Mouse (Mus musculus) activated CD4-positive, CD25-positive, alpha-beta regulatory T cell, adult 4 months (primary cell): Measurements from ENCODE around the gene Inpp5f. TPM values are rescaled to one million over a fixed set of nuclear protein-coding genes. Genes with fewer than 3 reads are reported as not detected.
"Not testable (repeated sequence)": the region's sequence is repeated elsewhere in the genome, so short reads cannot be mapped to it uniquely, and the experiment has no call there.

ENCODE experiments used
- ATAC-seq: one replicate; pipeline ENCODE4 v1.8.0; 2017
- polyA plus RNA-seq, 2 experiments: library from polyadenylated mRNA; unstranded; fragments of 100-300 nt; shearing (Covaris generic); gene quantifications; one replicate each; pipeline ENCODE4 v1.2.1; 2017

Inpp5f gene
- 10 to 100 TPM; 46.7 to 50.3 TPM for polyA plus RNA-seq

DNA sequence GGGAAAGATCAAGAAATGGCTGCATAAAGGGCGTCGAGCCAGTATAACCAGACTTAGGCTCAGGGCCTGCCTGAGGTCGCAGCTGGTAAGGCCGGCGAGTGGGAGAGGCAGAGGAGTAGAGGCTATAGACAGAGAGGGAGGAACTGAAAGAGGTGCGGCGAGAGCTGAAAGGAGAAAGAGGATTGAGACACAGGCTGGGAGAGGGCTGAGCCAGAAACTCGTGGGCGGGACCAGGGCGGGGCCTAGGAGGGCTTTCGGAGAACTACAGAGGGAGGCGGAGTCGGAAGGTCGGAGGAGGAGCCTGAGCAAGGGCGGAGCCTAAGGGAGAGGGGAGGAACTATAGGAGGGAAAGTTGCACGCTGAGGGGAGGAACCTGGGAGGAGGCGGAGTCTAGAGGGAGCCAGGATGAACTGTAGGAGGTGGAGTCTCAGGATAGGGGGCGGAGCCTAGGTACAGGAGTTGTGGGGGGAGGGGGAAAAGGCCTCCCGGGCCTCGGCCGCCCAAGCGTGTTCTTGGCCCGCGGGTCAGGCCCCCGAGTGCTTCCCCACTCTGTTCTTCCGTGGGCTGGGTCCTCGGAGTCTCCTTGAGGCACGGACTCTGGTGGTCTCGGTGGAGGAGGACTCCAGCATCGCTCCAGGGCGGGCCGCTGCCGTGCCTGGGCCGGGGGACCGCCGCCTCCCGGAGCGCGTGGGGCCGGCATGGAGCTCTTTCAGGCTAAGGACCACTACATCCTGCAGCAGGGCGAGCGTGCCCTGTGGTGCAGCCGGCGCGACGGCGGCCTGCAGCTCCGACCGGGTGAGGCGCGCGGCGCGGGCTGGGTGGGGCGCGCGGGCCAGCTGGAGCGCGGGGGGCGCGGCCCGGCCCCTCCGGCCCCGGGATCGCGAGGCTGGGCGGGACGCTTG lies at the start of gene Inpp5f:
TSS of gene Inpp5f (plus strand) at position 432 of the 902 bp plus-strand sequence.
- peak; percentile 100 for ATAC-seq

DNA sequence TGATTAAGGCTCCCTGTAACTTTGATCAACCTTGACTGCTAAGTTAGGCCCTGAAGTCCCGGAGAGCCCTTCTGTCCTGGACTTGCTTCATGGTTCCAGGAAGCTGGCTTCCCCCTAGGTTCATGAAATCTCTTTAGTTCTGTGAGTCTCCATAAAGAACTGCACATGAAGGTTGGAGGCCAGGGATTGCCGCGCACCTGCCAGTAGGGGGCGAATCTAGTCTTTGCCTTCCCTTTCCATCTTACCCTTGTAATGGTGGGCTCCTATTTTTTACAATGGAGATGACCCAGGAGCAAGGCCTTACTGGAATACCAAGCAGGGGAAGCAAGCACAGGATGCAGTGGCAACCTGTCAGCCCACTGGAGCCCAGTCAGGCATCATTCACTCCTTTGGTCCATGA lies 47.8 kb upstream of the Inpp5f start:
- ATAC-seq = no peak

DNA sequence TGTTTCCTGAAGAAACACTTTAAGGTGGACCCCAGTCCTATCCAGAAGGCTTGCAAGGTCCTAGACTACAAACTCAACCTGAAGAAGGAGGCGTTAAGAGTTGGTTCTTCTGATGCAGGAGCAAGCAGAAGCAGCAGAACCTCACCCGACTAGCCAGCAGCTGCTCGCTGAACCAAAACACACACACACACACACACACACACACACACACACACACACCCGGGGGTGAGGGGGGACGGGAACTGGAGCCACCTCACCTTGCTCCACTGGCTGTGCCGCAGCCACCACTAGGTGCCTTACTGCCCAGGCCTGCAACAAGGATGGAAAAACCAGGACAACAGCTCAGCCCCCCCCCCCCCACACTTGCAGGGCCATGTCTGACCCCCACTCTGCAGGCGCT lies 44.8 kb upstream of the Inpp5f start:
- no peak for ATAC-seq

DNA sequence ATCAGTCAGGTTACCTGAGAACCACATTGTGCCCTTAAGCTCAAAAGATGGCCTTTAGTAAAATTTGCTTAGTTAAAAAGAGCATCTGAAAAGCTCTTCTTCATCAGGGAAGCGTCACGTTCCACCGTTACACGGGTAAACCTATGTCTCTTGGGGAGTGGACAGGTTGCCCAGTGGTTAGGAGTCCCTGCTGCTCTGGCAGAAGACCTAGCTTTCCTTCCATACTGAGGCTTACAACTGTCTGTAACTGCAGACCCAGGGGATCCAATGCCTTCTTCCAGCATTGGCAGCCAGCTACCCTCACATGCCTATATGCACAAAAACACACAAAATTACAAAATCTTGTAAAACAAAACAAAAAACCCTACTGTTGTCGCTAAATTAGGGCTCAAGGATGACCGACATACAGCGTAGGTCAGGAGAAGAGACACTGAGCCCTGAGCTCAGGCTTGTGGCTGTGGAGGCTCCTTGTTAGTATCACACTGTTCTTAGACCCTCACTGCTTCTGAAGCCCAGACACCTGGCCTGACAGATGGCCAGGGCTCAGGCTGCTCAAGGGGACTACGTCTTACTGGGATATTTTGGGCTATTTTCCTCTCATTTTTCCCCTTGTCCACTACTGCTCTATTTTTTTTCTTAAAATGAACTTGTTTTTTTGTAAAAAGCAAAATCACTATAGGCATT lies 43.4 kb upstream of the Inpp5f start:
- no peak for ATAC-seq

DNA sequence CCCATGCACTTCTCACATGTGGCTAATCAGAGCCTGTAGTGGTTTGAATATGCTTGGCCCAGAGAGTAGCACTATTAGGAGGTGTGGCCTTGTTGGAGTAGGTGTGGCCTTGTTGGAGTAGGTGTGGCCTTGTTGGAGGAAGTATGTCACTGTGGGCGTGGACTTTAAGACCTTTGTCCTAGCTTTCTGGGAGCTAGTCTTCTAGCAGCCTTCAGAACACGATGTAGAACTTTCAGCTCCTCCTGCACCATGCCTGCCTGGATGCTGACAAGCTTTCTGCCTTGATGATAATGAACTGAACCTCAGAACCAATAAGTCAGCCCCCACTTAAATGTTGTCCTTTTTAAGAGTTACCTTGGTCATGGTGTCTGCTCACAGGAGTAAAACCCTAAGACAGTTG lies 41.7 kb upstream of the Inpp5f start:
- not testable (repeated sequence) for ATAC-seq

DNA sequence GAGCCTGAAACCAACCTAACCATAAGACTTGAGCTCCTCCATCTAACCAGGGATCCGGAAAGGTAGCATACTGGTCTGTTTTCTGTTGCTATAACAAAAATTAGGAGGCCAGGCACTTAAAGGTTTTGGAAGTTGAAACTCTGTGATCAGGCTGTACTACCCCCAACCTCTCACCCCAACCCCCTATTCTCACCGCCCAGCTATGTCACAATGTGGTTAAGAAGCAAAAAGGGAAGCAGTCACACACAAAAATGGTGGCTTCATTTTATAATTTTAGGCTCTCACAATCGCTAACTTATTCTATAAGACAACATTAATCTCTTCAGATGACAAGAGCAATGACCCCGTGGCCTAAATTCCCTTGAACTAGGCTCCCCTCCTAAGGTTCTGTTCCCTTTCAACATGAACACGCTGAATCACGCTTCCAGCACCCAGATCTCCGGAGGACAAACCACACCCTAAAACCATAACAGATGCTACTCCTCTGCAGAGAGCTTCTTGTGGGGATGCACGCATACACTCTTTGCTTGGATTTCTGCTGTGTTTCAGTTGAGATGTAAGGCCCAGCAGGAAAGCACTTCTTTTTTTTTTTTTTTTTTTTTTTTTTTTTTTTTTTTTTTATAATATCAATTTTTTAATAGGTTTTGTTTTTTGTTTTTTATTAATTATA lies 41.0 kb upstream of the Inpp5f start:
- no peak for ATAC-seq

DNA sequence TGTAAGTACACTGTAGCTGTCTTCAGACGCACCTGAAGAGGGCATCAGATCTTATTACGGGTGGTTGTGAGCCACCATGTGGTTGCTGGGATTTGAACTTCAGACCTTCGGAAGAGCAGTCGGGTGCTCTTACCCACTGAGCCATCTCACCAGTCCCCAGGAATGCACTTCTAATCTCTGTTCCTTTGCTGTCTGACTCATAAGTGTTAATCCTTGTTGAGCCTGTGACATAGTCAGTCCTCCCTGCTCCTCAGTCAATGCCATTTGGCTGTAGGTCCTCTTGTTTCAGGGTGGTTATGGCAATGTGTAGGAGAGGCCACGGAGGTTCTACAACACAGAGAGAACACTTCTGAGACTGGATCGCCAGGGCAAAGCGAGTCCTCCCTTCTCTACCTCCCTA lies 40.5 kb upstream of the Inpp5f start:
- ATAC-seq = not testable (repeated sequence)

DNA sequence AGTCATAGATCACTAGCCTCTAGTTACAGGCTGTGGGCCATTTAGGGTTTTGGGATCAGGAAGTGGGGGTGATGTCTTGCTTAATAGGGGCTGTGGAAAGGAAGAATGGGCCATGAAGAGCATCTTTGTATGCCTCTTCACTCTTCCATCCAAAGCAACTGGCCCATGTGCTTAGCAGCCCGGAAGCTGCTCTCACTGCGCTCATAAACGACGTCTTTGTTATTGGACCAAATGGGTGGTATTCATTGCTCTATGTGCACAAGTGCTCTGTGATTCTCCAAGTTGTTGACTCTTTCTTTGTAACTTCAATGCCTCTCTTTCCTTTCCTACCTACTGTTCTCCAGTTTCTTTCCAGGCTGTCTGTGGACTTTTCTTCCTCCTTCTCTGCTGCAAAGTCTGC lies 39.1 kb upstream of the Inpp5f start:
- no peak for ATAC-seq

DNA sequence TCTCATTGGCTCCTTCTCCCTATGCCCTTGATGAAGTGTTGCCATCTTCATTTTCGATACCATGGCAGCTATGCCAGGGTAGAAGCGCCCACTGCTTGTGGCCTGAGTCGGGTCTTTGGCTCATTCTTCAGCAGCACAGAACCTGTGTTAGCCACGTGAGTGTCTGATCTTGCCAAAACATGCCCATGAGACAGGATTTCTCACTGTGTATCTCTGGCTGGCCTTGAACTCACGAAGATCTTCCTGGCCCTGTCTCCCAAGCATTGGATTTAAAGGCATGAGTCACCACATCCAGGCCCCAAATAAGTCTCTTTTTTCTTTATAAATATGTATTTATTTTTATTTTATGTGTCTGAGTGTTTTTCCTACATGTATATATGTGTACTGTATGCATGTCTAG lies 35.9 kb upstream of the Inpp5f start:
- no peak for ATAC-seq

DNA sequence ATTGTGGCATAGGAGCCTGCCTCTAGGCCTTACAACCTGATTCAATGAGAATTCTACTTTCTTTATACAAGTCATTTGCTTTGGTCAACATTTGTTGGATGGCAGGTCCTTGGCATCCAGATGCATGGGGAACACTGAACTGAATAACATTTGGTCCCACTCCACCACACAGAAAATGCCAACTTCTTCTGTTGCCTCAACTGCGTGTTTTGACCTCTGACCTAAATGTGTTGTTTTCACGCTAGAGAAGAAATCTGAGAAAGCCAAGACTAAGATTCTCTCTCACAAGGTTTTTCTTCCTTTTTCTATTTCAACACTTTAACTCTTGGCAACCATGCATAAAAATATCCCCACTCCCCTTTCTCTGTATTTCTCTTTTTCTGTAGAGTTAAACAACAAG lies 35.3 kb upstream of the Inpp5f start:
- ATAC-seq = no peak

DNA sequence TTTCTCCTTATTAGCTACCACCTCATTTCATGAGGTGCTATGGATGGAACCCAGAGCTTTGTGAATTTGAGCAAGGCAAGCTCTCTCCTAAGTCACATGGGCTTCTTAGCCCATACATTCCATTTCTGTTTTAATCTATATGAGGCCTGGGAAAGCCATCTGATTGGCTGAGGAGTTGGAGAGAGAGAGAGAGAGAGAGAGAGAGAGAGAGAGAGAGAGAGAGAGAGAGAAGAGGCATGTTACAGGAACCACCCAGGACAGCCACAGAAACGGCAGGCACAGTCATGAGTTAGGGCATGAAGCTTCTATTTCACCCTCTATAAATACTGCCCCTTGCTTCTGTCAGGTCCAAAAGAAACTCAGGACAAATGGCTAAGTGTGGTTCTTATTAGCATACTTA lies 33.5 kb upstream of the Inpp5f start:
- no peak for ATAC-seq

DNA sequence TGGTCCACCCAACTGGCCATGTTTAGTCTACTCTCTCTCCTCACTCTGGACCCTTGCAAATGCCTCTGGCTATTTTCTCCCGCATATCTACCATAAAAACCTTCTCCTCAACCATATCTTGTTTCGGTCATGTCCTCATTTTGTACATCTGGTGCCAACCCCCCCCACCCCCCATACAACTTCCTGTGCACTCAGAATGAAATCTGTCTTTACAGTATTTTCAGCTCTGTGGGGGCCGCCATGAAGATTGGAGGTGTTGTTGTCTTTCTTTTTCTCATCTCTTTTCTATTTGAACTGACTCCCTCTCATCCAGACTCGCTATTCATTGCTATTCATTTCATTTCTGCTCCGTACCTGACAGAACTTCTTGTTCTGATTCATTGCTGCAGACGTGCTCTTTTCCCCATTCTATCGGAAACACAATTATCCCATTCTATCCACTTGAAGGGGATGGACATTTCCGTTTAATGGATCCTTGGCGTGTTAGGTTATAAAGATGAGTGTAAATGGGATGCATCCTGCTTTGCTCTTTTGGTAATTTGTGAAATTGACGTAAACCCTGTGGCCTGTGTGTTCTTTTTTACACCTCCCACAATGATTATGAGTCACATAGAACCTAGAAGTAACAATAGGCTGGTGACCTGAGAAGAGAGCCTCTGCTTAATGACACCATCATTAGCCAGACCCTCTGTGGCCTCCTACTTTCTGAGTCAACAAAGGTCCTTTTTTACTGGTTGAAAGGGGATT lies 32.8 kb upstream of the Inpp5f start:
- ATAC-seq = peak; percentile 70

DNA sequence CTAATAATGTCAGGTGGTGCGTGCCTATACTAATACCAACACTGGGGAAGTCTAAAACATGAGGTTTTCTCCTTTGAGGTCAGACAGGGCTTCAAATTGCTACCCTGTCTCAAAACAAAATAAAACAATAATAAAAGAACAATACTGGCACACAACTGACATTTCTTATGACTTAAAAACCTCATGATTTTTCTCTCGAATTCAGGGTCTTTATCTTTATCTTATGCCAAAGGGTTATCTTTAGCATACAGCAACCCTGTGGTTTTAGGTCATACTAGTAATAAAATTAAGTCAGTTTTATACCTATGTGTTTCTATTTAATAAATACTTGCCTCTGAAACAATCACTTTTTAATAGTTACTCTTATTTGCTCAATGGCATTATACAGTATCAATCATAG lies 31.7 kb upstream of the Inpp5f start:
- ATAC-seq = no peak

DNA sequence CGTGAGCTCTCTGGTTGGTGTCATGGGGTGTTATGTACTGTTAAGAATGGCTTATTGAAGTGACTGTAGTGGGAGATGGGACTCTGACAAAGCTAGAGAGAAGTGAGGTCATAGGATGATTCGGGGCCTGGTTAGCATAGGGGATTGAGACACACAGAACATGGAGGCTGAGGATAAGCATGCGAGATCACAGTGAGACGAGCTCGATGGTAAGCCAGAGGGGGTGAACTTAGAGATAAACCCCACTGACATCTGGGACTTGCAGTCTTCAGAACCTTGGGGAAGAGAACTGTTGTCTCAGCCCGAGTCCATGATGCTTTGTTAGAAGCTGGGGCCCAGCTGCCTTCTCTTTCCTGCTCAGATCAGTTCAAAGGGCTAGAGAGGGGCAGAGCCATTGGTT lies 30.8 kb upstream of the Inpp5f start:
- no peak for ATAC-seq

DNA sequence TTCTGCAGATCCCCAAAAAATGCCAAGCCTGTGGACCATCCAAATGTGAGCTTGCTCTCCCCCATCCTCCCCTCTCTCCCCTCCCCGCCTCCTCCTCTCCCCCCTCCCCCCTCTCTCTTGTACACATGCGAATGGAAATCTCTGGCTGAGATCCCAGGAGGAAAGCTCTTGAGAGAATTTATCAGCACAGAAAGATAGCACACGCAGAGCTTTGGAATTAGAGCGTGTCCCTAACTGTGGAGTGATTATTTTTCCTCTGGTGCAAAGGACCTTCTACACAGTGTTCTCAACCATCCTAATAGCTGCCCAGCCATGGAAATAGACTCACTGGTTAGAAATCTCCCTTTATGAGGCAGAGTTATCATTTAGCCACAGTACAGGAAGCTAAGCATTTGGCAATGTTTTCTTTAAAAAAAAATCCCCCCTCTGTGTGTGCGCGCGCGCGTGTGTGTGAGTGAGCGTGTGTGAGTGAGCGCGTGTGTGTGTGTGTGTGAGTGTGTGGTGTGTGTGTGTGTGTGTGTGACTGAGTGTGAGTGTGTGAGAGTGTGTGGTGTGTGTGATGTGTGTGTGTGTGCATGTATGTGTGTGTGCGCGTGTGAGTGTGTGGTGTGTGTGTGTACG lies 29.2 kb upstream of the Inpp5f start:
- ATAC-seq = no peak

DNA sequence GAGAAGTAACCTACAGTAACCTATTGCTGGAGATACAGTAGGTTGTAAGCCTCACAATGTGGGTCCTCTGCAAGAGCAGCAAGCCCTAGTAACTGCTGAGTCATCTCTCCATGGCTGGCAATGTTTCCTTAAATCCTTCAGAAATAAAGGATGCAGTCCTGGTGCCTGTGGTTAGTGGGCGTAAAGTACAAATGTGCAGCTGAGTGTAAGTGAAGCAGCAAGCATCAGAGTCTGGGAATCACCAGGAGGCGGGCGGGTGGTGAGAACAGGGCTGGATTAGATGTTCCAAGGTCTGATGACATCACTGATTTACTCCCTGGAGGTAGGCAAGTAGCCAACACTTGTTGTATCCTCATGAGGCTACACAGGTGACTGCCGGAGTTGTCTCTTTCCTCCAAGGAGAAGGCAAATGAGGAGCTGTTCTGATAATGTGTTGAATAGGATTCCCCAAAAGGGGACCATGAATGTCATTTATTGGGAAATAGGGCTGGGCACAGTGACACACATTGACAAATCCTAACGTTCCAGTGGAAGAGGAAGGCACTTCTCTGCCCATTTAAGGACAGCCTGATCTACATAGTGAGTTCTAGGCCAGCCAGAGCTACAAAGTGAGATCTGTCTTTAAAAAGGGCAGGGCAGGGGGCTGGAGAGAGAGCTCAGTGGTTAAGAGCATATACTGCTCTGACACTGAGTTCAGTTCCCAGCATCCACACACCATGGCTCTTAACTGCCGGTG lies 27.7 kb upstream of the Inpp5f start:
- no peak for ATAC-seq

DNA sequence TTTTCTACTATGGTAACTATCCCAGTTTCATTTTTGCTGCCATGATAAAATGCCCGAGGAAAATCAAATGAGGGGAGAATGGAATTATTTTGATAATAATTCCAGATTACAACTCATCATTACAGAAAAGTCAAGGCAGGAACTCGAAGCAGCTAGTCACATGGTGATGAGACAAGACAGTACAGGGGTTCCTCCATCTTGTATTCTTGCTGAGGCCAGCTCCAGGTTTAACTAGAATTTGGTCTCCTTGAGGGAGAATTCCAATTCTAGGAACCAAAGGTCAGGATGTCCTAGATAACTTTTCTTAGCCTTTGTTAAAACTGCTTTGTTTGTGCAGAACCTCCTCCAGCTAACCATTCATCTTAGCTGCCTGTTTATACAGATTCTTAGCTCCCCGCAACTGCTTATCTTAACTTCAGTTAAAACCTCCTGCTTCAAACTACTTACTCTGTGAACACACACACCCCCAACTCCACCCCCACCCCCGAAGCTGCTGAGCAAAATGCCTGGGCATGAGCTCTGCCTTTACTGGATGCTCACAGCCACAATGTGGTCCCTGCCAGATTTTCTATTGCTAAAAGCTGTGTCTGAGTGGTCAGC lies 23.7 kb upstream of the Inpp5f start:
- ATAC-seq = no peak

DNA sequence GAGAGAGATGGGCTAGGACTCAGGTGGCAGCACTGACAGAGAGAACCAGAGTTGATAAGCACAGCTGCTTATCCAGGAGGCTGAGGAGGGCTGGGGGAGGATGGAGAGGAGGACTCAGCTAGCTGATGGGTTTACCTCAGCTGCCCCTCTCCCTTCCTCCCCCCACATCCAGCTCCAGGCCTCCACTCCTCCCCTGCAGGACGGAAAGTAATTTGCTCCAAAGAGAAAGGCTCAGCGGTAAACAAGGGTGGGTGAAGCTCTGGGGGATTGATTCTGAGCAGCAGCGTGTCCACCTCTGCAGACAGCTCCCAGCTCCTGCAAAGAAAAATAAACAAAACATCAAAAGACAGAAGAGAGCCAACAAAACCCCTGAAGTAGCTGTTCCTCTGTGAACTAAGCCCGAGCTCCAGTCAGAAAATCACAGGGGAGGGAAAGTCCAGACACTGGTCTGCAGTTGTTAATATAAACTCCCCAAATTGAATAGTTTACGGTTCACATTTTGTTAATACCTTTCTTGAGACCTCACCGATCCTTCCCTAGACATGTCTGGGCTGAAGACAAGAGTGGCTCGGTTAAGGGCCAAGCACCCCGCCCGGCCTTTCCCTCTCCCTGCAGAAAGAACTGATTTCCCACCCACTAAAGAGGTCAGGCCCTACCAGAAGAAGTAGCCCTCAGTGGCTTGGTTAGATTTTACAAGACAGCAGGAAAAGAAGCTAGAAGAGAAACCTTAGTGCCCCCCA lies 19.6 kb upstream of the Inpp5f start:
- no peak for ATAC-seq

DNA sequence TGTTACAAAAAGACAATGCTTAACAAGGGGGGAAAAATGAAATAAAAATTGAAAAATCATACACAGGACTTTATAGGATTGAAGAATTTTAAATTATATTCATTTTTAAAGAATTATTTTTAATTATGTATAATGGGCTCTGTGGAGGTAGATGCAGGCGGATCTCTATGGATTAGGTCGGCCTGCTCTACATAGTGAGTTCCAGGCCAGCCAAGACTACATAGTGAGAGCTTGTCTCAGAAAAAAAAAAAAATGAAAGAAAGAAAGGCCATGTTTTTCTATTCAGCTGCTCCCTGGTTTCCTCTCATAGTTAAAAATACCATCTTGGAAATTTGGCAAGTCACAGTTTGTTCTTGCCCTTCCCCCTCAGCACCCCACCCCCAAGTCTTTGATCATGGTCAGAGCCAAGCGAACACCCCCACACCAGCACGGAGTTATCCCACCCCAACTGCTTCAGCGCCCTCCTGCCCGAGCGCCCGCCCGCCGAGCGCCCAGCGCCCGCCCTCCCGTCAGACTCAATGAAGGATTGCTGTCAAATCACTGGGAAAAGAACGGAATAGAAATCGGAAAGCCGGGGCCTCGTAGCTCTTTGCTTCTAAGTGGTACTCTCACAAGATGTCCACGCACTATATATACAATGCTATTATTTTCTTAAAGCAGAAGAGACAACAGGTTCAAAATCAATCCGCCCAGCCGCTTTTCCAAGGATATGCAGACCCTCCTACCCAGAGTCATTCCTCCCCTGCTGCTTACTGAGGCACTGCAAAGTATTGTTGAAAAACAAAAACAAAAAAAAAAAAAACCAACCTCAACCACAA lies 18.8 kb upstream of the Inpp5f start:
- ATAC-seq = no peak

DNA sequence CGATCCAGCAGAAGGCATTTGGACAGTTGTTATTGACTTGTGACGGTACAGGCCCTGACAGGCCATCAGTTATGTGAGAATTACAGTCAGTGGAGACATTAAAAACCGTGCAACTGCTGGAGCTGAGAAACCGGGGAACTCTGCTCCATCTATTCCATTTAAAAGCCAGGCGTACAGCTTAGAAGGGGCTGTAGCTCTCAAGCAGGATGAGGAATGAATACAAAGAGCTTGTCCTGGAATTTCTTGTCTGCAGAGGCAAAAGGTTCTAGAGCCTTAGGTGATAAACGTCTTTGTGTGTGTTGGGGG lies 18.2 kb upstream of the Inpp5f start:
- ATAC-seq = no peak
